Mouse (Mus musculus) embryonic facial prominence, embryonic 14.5 days (tissue): ENCODE results near the gene Ncan. TPM values are rescaled to one million over a fixed set of nuclear protein-coding genes. Genes with fewer than 3 reads are reported as not detected.

Experiments
- ATAC-seq: fragments of 200-750 bp; cut with Nextera tagmentation; 2 replicates; pipeline ENCODE4 v1.8.0; 2017; ENCODE audit warnings: low read depth, moderate number of reproducible peaks, moderate TSS enrichment
- DNase-seq: peaks from one replicate; pipeline ENCODE4 v3.0.0-alpha.2; 2015; ENCODE audit warnings: low spot score
- H3K27ac ChIP-seq: fragments of 300-500 bp; sonication (generic); replicated peaks from 2 replicates; pipeline ENCODE4 v1.5.1; 2014; ENCODE audit warnings: low read depth, mild to moderate bottlenecking, low read length, moderate library complexity
- H3K27me3 ChIP-seq: fragments of 300-500 bp; sonication (generic); replicated peaks from 2 replicates; pipeline ENCODE4 v1.6.1; 2014; ENCODE audit warnings: low read length; ENCODE audit not compliant: control insufficient read depth, insufficient read depth
- H3K36me3 ChIP-seq: fragments of 300-500 bp; sonication (generic); 2 replicates; pipeline ENCODE4 v1.6.1; 2014; ENCODE audit warnings: low read length, mixed read lengths; ENCODE audit not compliant: control insufficient read depth, insufficient read depth
- H3K4me1 ChIP-seq: fragments of 300-500 bp; sonication (generic); 2 replicates; pipeline ENCODE4 v1.6.1; 2014; ENCODE audit warnings: antibody characterized with exemption, low read length; ENCODE audit not compliant: control insufficient read depth, insufficient read depth
- H3K4me2 ChIP-seq: fragments of 300-500 bp; sonication (generic); 2 replicates; pipeline ENCODE4 v1.6.1; 2014; ENCODE audit warnings: low read depth, mild to moderate bottlenecking, low read length, moderate library complexity, mixed read lengths
- H3K4me3 ChIP-seq: fragments of 300-500 bp; sonication (generic); 2 replicates; pipeline ENCODE4 v1.5.1; 2014; ENCODE audit warnings: low read depth, mild to moderate bottlenecking, low read length
- H3K9ac ChIP-seq: fragments of 300-500 bp; sonication (generic); 2 replicates; pipeline ENCODE4 v1.6.1; 2014; ENCODE audit warnings: low read depth, mild to moderate bottlenecking, low read length, moderate library complexity, mixed read lengths
- H3K9me3 ChIP-seq: fragments of 300-500 bp; sonication (generic); 2 replicates; pipeline ENCODE4 v1.6.1; 2016; ENCODE audit warnings: low read length; ENCODE audit not compliant: control insufficient read depth
- WGBS: fragments of 180-500 bp; shearing (Covaris S2); extraction: QIAGEN DNeasy Blood & Tissue Kit; methylation state at CpG from one replicate; pipeline ENCODE4 v1.1.7; 2014; 5-methylcytosine and 5-hydroxymethylcytosine counted together
- polyA plus RNA-seq: library from polyadenylated mRNA; unstranded; fragments of >200 nt; fragmentation: Nextera tagmentation; extraction: Ambion mirVana; gene quantifications from 2 replicates; pipeline ENCODE4 v1.2.1, GENCODE M21; 2014

Gene Ncan
- polyA plus RNA-seq, 1 experiment from 2014 or later, result 1.1 TPM

GRCm38 (mm10) chr8:70152537-70153257 is 32.0 kb upstream of the Ncan start:
- Histone ChIP-seq H3K4me1 (no peaks in the 10 kb centered on the region), H3K4me3 (no peak overlapping the region), H3K27ac (no peak overlapping the region), H3K9ac (no peak overlapping the region), H3K4me2 (peak overlapping the region; percentile 45), H3K9me3 (no peaks in the 10 kb centered on the region), H3K36me3 (no peaks in the 10 kb centered on the region), H3K27me3 (no peaks in the 10 kb centered on the region)
- DNase-seq (peak; percentile 94), ATAC-seq (peak; percentile 96)
- 16% methylated on average over 15 of the region's 22 CpGs for WGBS

GRCm38 (mm10) chr8:70150158-70150557 is 29.5 kb upstream of the Ncan start:
- Histone ChIP-seq H3K9ac (peak overlapping the region; percentile 46; the same call in 1 of the 2 replicates), H3K27ac (0 out of 2 replicates have a peak overlapping the region, but pooled peaks have one; percentile 15), H3K36me3 (peaks cover 22% of the 10 kb centered on the region), H3K4me2 (peak overlapping the region; percentile 29; the same call in 1 of the 2 replicates), H3K27me3 (no peaks in the 10 kb centered on the region), H3K4me1 (no peaks in the 10 kb centered on the region), H3K4me3 (no peak overlapping the region), H3K9me3 (no peaks in the 10 kb centered on the region)
- DNase-seq (peak; percentile 64), ATAC-seq (peak; percentile 64)
- 8% methylated on average over 12 of the region's 13 CpGs for WGBS

- DNase-seq, result no peak
- ATAC-seq, result no peak
- Histone ChIP-seq H3K36me3 (peaks cover 36% of the 10 kb centered on the region), H3K4me3 (no peak overlapping the region), H3K9ac (no peak overlapping the region), H3K9me3 (no peaks in the 10 kb centered on the region), H3K27me3 (no peaks in the 10 kb centered on the region), H3K4me2 (no peak overlapping the region), H3K4me1 (no peaks in the 10 kb centered on the region), H3K27ac (no peak overlapping the region)
- 90% methylated on average over 7 of the region's 7 CpGs for WGBS
Measured at GRCm38 (mm10) chr8:70147678-70148607, 27.3 kb upstream of the Ncan start.

GRCm38 (mm10) chr8:70139981-70140380 is 19.3 kb upstream of the Ncan start:
- Histone ChIP-seq H3K36me3 (peaks cover 43% of the 10 kb centered on the region), H3K27me3 (no peaks in the 10 kb centered on the region), H3K9ac (peak overlapping the region; percentile 72), H3K27ac (peak overlapping the region; percentile 72), H3K4me2 (peak overlapping the region; percentile 62), H3K9me3 (no peaks in the 10 kb centered on the region), H3K4me3 (peak overlapping the region; percentile 56), H3K4me1 (peaks cover 12% of the 10 kb centered on the region)
- WGBS, result 11% methylated on average over 9 of the region's 9 CpGs
- ATAC-seq (no peak), DNase-seq (no peak)

GRCm38 (mm10) chr8:70139026-70139857 is 18.6 kb upstream of the Ncan start, which contains the start of the genes Rfxank, Borcs8 and Mef2b:
Rfxank (minus strand) TSS chr8:70139154.
Borcs8 (plus strand) TSS chr8:70139499.
Mef2b (plus strand) TSS chr8:70139711.
- WGBS, result under 1% methylated on average over 46 of the region's 46 CpGs
- Histone ChIP-seq H3K27me3 (no peaks in the 10 kb centered on the region), H3K36me3 (peaks cover 43% of the 10 kb centered on the region), H3K27ac (peak within 1 kb of the TSS; percentile 72), H3K4me3 (peak within 1 kb of the TSS; percentile 56), H3K9me3 (no peaks in the 10 kb centered on the region), H3K4me1 (peaks cover 12% of the 10 kb centered on the region), H3K9ac (peak within 1 kb of the TSS; percentile 72), H3K4me2 (peak within 1 kb of the TSS; percentile 62)
- DNase-seq (peak; percentile 100), ATAC-seq (peak; percentile 98)

- Histone ChIP-seq H3K4me1 (peaks cover 12% of the 10 kb centered on the region), H3K36me3 (peaks cover 51% of the 10 kb centered on the region), H3K4me3 (peak overlapping the region; percentile 56), H3K9me3 (no peaks in the 10 kb centered on the region), H3K27me3 (no peaks in the 10 kb centered on the region), H3K4me2 (peak overlapping the region; percentile 62), H3K9ac (peak overlapping the region; percentile 70), H3K27ac (no peak overlapping the region)
- ATAC-seq, result no peak
- 90% methylated on average over 4 of the region's 4 CpGs for WGBS
- no peak for DNase-seq
Measured at GRCm38 (mm10) chr8:70137890-70138289, 17.2 kb upstream of the Ncan start.

- H3K9ac ChIP-seq, result no peak overlapping the region
- ATAC-seq, result no peak
- no peak overlapping the region for H3K4me3 ChIP-seq
- 75% methylated on average over 4 of the region's 4 CpGs for WGBS
- DNase-seq, result no peak
- H3K4me1 ChIP-seq, result peaks cover 12% of the 10 kb centered on the region
- H3K27ac ChIP-seq, result no peak overlapping the region
- H3K4me2 ChIP-seq, result no peak overlapping the region
- no peaks in the 10 kb centered on the region for H3K27me3 ChIP-seq
- peaks cover 47% of the 10 kb centered on the region for H3K36me3 ChIP-seq
- no peaks in the 10 kb centered on the region for H3K9me3 ChIP-seq
Measured at GRCm38 (mm10) chr8:70136591-70136990, 15.9 kb upstream of the Ncan start.

- 92% methylated on average over 9 of the region's 9 CpGs for WGBS
- DNase-seq (no peak), ATAC-seq (no peak)
- Histone ChIP-seq H3K9ac (no peak overlapping the region), H3K4me1 (peaks cover 6% of the 10 kb centered on the region; the same call in 1 of the 2 replicates), H3K4me2 (no peak overlapping the region), H3K27me3 (no peaks in the 10 kb centered on the region), H3K36me3 (peaks cover 47% of the 10 kb centered on the region), H3K9me3 (no peaks in the 10 kb centered on the region), H3K4me3 (no peak overlapping the region), H3K27ac (no peak overlapping the region)
Measured at GRCm38 (mm10) chr8:70134931-70135330, 14.3 kb upstream of the Ncan start.
